ENCODE assay signal across 9 mouse cellular contexts in genomic region chr5:51567659-51568058, GRCm38 (mm10). TPM values are rescaled to one million over a fixed set of nuclear protein-coding genes. Genes with fewer than 3 reads are reported as not detected.
DNase-seq lines count a peak whose midpoint lies in the region; ATAC-seq and TF ChIP-seq lines count a peak whose summit lies in the region.
"Had no signal": no experiment of that assay in that cellular context is flagged by ENCODE, and none has a peak within 500 bp of the region (broad histone marks: within the 10 kb centered on the region; RNA-seq: fewer than 3 reads in every experiment).

Ppargc1a (minus strand) TSS chr5:51567726.

- 0 out of 2 replicates have a peak within 1 kb of the TSS, but pooled peaks have one; percentile 1 for H3K27ac ChIP-seq in hindbrain, embryonic 13.5 days
- H3K27ac ChIP-seq in hindbrain, embryonic 11.5 days (ENCODE audit: low read depth, low read length), result no peak within 1 kb of the TSS
- no peak within 1 kb of the TSS for H3K27ac ChIP-seq in brown adipose tissue, adult 24 weeks (replicated peaks; ENCODE audit: low read depth, low read length)
- peak within 1 kb of the TSS; percentile 85 for H3K27ac ChIP-seq in heart, embryonic 12.5 days (ENCODE audit: poor library complexity, severe bottlenecking)
- no peak within 1 kb of the TSS for H3K27ac ChIP-seq in limb, embryonic 14.5 days (replicated peaks; ENCODE audit: low read depth, low read length)
- H3K27ac ChIP-seq: limb, embryonic 15.5 days had no signal

- no peak within 1 kb of the TSS for H3K4me3 ChIP-seq in hindbrain, embryonic 13.5 days
- no peak within 1 kb of the TSS for H3K4me3 ChIP-seq in hindbrain, embryonic 11.5 days (ENCODE audit: low read depth, low read length)
- no peak within 1 kb of the TSS for H3K4me3 ChIP-seq in brown adipose tissue, adult 24 weeks (ENCODE audit: insufficient read depth, low read depth, low read length)
- no peak within 1 kb of the TSS for H3K4me3 ChIP-seq in heart, embryonic 12.5 days
- H3K4me3 ChIP-seq in limb, embryonic 14.5 days (replicated peaks; ENCODE audit: low read length), result no peak within 1 kb of the TSS
- H3K4me3 ChIP-seq: limb, embryonic 15.5 days had no signal

- H3K4me2 ChIP-seq in hindbrain, embryonic 13.5 days, result 0 out of 2 replicates have a peak within 1 kb of the TSS, but pooled peaks have one; percentile 15
- no peak within 1 kb of the TSS for H3K4me2 ChIP-seq in hindbrain, embryonic 11.5 days (replicated peaks; ENCODE audit: low read depth, low read length)
- peak within 1 kb of the TSS; percentile 53 for H3K4me2 ChIP-seq in heart, embryonic 12.5 days
- no peak within 1 kb of the TSS for H3K4me2 ChIP-seq in limb, embryonic 14.5 days (replicated peaks; ENCODE audit: low read depth, low read length, severe bottlenecking)
- H3K4me2 ChIP-seq: limb, embryonic 15.5 days had no signal

- no peaks in the 10 kb centered on the region for H3K27me3 ChIP-seq in hindbrain, embryonic 13.5 days
- H3K27me3 ChIP-seq in hindbrain, embryonic 11.5 days (ENCODE audit: control insufficient read depth, insufficient read depth, low read length), result no peaks in the 10 kb centered on the region
- no peaks in the 10 kb centered on the region for H3K27me3 ChIP-seq in heart, embryonic 12.5 days (replicated peaks)
- H3K27me3 ChIP-seq in limb, embryonic 14.5 days (ENCODE audit: control insufficient read depth, insufficient read depth, low read length), result no peaks in the 10 kb centered on the region
- H3K27me3 ChIP-seq: limb, embryonic 15.5 days had no signal

- H3K36me3 ChIP-seq in hindbrain, embryonic 13.5 days, result no peaks in the 10 kb centered on the region
- no peaks in the 10 kb centered on the region for H3K36me3 ChIP-seq in hindbrain, embryonic 11.5 days (ENCODE audit: control insufficient read depth, insufficient read depth, low read length)
- H3K36me3 ChIP-seq in heart, embryonic 12.5 days, result no peaks in the 10 kb centered on the region
- no peaks in the 10 kb centered on the region for H3K36me3 ChIP-seq in limb, embryonic 14.5 days (ENCODE audit: control insufficient read depth, insufficient read depth, low read length)
- H3K36me3 ChIP-seq: limb, embryonic 15.5 days had no signal

- peaks cover 10% of the 10 kb centered on the region for H3K4me1 ChIP-seq in hindbrain, embryonic 13.5 days (replicated peaks)
- no peaks in the 10 kb centered on the region for H3K4me1 ChIP-seq in hindbrain, embryonic 11.5 days (replicated peaks; ENCODE audit: control insufficient read depth, insufficient read depth, low read length)
- no peaks in the 10 kb centered on the region for H3K4me1 ChIP-seq in brown adipose tissue, adult 24 weeks (ENCODE audit: control insufficient read depth, insufficient read depth, insufficient read length, low read length)
- peaks cover 24% of the 10 kb centered on the region for H3K4me1 ChIP-seq in heart, embryonic 12.5 days (replicated peaks)
- H3K4me1 ChIP-seq in limb, embryonic 14.5 days (ENCODE audit: control insufficient read depth, insufficient read depth, low read length), result 0 out of 2 replicates have a peak, but pooled peaks cover 6% of the 10 kb centered on the region

- no peak for DNase-seq in hindbrain, embryonic 11.5 days (ENCODE audit: low spot score)
- DNase-seq in limb, embryonic 14.5 days (ENCODE audit: low spot score), result no peak
- DNase-seq in right cerebral cortex, postnatal 25 days, result no peak
- DNase-seq in Muller cell, postnatal 12 days (ENCODE audit: inconsistent ontology term), result no peak

- 46% methylated on average over 6 of the region's 6 CpGs for WGBS in hindbrain, embryonic 13.5 days
- WGBS in hindbrain, embryonic 11.5 days, result 54% methylated on average over 6 of the region's 6 CpGs
- WGBS in heart, embryonic 12.5 days, result 25% methylated on average over 6 of the region's 6 CpGs
- 35% methylated on average over 6 of the region's 6 CpGs for WGBS in limb, embryonic 14.5 days

- no peak for ATAC-seq in hindbrain, embryonic 13.5 days (ENCODE audit: low FRiP score)
- no peak; the same call in 1 of the 2 replicates for ATAC-seq in hindbrain, embryonic 11.5 days (ENCODE audit: low FRiP score)
- ATAC-seq in heart, embryonic 12.5 days (ENCODE audit: insufficient number of reproducible peaks, low FRiP score), result no peak
- peak; percentile 34; the same call in 1 of the 2 replicates for ATAC-seq in limb, embryonic 14.5 days (ENCODE audit: low FRiP score, low read depth)
- ATAC-seq in megakaryocyte progenitor cell, adult 5-6 weeks (replicated peaks; ENCODE audit: poor library complexity), result no peak

- TF ChIP-seq POLR2A in limb, embryonic 14.5 days (IDR thresholded peaks at IDR 0.05; ENCODE audit: borderline replicate concordance, extremely low read depth, insufficient read depth, insufficient read length), result no peak

- no peaks in the 10 kb centered on the region for H3K9me3 ChIP-seq in hindbrain, embryonic 13.5 days
- H3K9me3 ChIP-seq in hindbrain, embryonic 11.5 days (ENCODE audit: control insufficient read depth, low read length), result no peaks in the 10 kb centered on the region
- no peaks in the 10 kb centered on the region for H3K9me3 ChIP-seq in heart, embryonic 12.5 days (replicated peaks)
- no peaks in the 10 kb centered on the region for H3K9me3 ChIP-seq in limb, embryonic 14.5 days (ENCODE audit: control insufficient read depth, low read length)
- H3K9me3 ChIP-seq: limb, embryonic 15.5 days had no signal

- no peak within 1 kb of the TSS for H3K9ac ChIP-seq in hindbrain, embryonic 13.5 days
- H3K9ac ChIP-seq in hindbrain, embryonic 11.5 days (ENCODE audit: low read depth, low read length), result no peak within 1 kb of the TSS
- 0 out of 2 replicates have a peak within 1 kb of the TSS, but pooled peaks have one; percentile 23 for H3K9ac ChIP-seq in heart, embryonic 12.5 days
- H3K9ac ChIP-seq in limb, embryonic 14.5 days (ENCODE audit: low read depth, low read length, severe bottlenecking), result no peak within 1 kb of the TSS
- H3K9ac ChIP-seq: limb, embryonic 15.5 days had no signal

RNA-seq across cellular contexts. Expression of gene Ppargc1a, which starts in this region (rescaled TPM):
- polyA plus RNA-seq in hindbrain, embryonic 13.5 days (2015; fragmentation: Nextera tagmentation; extraction: Ambion mirVana), result 8.9 and 9.9 TPM in 2 replicates
- polyA plus RNA-seq in hindbrain, embryonic 11.5 days (2014; fragmentation: Nextera tagmentation; extraction: Ambion mirVana), result 4.1 and 4.3 TPM in 2 replicates
- polyA plus RNA-seq in brown adipose tissue, adult 24 weeks (2012; ENCODE audit: insufficient read depth, insufficient read length, missing spikeins), result 15.7 and 19.8 TPM in 2 replicates
- polyA plus RNA-seq in heart, embryonic 12.5 days (2016; fragmentation: Nextera tagmentation; extraction: Ambion mirVana), result 51.5 and 53.5 TPM in 2 replicates
- polyA plus RNA-seq in limb, embryonic 14.5 days (2012; rRNA removed), result 1.8 and 2.0 TPM in 2 replicates
- polyA plus RNA-seq in limb, embryonic 14.5 days (2014; fragmentation: Nextera tagmentation; extraction: Ambion mirVana), result 2.9 and 3.8 TPM in 2 replicates
- total RNA-seq in megakaryocyte progenitor cell, adult 5-6 weeks (2015), result 0.27 TPM in 1 of 2 replicates, not detected in the other
- 1.9 TPM in 1 of 2 replicates, not detected in the other for total RNA-seq in megakaryocyte progenitor cell, adult 5-6 weeks (2017)

Comparison
In these comparisons a context has a peak if more than half of its experiments do, and no peak if none do; other contexts are left out.
1. H3K27ac ChIP-seq: peak in hindbrain, embryonic 13.5 days (single experiment) and heart, embryonic 12.5 days (single experiment); none in hindbrain, embryonic 11.5 days (single experiment), brown adipose tissue, adult 24 weeks (single experiment) and limb, embryonic 14.5 days (single experiment).
2. H3K4me2 ChIP-seq: peak in hindbrain, embryonic 13.5 days (single experiment) and heart, embryonic 12.5 days (single experiment); none in hindbrain, embryonic 11.5 days (single experiment) and limb, embryonic 14.5 days (single experiment).